Mouse (Mus musculus): Measurements from ENCODE around the gene Fsd1l.

DNA sequence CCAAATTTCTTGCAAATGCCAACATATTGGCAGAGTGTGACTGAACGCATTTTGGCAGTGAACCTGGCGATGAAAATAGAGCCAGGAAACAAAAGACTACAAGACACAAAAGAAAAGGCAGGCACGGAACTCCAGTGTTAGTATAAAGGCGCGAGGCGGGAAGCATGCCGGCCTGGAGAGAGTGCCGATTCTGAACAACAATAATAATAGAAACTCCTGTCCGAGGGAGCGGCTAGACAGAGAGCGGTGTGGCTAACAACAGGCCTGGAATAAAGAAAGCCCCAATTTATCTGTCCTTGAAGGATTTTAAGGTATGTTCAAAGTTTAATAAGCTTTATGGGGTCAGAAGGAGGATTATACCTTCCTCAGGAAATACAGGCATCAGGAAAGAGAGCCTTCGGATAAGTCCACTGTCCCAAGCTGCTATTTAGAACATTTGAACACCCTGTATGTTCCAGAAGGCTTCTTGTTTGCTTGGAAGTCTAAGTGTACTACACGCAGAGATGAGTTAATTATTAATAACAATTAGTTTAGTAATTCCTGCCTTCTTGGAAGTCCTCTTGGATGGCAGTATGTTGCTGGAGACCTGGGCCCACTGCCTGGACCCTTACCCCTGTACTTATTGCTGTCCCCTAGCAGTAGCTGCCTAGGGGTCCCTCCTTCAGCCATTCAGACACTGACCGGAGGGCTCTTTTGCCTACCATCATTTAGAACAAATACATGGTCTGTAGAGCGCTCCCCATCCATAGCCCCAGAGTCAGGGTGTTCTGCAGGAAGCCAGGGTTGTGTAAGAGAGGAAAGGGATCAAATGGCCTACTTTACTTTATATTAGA lies 35.0 kb upstream of the Fsd1l start:
- TF ChIP-seq CTCF (IDR thresholded peaks at IDR 0.05; ENCODE audit: low read depth, low read length) (no peak), POLR2A (IDR thresholded peaks at IDR 0.05; ENCODE audit: extremely low read depth, insufficient read depth, low read length) (no peak)

All from liver, adult 2 months (tissue).